Mouse (Mus musculus): ENCODE measurements around the gene Pigr. TPM values are rescaled to one million over a fixed set of nuclear protein-coding genes. Genes with fewer than 3 reads are reported as not detected.

Gene Pigr
- total RNA-seq (2021) = not detected
- long read RNA-seq, experiment 1 = 0 reads
- long read RNA-seq, experiment 2 = 0 reads

DNA sequence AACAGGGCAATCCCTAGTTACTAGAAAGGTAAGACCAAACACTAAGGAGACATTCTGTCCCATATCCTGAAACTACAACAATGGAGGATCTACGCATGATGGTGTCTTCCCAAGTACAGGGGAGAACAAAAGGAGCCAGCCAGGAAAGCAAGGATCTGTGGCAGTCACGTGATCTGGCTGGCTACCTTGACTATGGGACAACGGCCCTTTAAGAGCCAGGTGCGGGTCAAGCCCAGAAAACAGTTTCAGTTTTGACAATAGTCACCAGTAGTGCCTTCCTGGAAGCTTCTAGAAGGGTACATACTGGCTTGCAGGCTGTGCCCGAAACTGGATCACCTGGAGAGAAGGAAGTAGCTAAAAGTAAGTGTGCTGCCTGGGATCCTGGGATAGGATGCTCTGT is at the start of gene Pigr:
TSS of gene Pigr (plus strand) at position 237 of the 400 bp plus-strand sequence.
- DNase-seq (ENCODE audit: low spot score in 2 of 2) = no peak

DNA sequence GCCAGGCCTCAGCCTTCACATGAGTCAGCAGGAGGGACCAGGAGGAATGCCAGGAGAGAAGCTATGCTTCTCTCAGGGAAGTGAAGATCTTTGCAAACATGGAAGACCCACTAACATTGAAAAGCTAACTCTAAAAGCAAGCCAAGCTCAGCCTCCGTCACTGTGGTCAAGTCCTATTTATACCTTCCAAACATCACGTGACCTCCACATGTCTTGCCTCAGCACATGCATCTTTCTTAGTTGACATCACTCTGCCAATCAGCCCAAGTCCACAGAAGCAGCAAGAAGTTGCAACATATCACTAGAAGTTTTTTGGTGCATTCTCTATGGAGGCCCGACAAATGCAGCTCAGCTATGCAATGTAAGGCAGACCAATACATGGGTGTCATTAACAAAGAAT is 46.6 kb upstream of the Pigr start:
- no peak for DNase-seq (ENCODE audit: low spot score in 2 of 2)

DNA sequence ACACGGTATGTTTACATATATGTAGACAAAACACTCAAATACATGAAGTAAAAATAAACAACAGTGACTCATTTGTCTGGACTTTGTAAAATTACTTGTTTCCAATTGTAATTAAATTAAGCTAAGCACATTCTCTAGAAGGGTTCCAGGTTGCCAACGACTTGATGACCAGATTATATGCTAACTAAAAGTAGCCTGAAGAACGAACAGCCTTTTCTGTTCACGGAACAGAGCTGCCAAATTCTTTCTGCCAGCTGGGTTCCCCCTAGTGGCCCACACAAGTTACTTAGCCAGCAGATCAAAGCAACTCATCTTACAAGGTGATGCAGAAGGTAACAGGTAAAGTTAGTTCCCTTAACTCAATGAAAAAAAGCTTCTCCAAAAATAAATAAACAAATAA is 42.4 kb upstream of the Pigr start:
- peak in 1 of 2 experiments; percentile 28 for DNase-seq (ENCODE audit: low spot score in 2 of 2)

DNA sequence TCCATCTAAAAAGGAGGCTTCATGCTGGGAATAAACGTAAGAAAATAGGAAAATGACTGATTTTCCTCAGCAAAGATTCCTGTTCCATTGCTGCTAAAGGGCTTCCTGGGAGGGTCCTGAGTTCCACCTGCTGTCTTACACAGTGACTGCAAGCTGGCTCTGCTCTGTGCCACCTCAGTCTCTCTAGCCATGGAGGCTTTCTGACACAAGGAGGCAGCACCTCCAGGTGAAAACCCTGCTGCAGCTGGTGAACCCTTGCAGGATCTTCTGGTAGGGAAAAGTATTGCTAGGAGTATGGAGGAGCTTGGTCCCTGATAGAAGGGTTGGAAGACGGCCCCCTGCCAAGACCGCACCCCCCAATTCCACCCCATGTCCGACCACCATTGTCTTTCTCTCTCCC is 39.5 kb upstream of the Pigr start:
- DNase-seq (ENCODE audit: low spot score in 2 of 2) = no peak

DNA sequence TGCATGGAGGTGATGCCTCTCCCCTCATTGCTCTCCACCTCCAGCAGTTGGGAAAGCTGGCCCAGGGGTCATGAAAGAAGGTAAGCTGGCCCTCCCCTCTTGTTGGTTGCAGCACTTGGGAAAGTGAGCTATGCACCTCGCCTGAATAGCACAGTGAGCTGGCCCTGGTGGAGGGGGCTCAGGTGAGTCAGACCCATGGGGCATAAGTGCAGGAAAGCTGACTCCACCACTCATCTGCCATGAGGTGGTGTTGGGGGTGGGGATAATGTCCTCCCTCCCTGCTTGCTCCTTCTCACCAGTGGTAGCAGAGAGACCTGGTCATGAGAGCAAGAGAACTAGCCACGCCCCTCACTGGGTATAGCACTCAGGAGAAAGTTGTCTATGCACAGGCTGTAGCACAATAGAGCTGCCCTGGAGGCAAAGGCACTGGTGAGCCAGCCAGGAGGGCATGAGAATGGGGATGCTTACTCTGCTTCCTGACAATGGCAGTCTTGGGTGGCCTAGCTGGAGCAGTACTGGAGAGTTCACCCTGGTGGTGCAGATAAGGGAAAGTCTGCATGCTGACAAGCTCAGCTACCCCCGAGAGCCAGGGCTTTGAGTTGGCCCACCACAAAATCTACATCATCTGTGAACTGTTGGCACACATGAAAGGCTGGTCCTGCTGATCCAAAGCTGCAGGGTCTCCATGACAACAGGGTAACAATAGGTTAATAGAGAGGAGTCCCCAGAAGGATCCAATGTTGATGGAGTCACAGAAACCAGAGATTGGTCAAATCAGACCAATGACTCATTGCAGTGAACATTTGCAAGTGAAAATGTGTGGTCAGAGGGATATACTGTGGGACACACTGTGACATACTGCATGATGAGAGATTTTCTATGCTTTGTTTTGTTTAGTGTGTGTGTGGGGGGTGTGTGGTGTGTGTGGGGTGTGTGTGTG is 36.7 kb upstream of the Pigr start:
- DNase-seq (ENCODE audit: low spot score in 2 of 2) = peak in 1 of 2 experiments; percentile 6

DNA sequence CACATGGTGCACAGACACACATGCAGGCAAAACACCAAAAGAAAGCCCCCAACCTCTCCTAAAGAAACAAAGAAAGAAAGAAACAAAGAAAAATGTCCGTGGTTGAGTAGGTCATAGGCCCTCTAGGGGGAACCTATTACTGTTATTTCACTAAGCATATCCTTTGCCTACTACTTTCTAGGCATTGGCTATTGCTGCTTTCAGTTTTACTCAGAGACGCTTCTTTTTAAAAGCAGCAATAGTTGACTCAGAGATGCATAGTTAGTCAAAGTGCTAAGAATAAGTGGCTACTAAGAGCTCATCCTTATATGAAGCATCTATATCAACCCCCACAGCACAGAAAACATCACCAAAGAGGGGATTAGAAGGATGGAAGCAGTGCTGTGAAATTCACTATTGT is 31.2 kb upstream of the Pigr start:
- DNase-seq (ENCODE audit: low spot score in 2 of 2) = no peak

DNA sequence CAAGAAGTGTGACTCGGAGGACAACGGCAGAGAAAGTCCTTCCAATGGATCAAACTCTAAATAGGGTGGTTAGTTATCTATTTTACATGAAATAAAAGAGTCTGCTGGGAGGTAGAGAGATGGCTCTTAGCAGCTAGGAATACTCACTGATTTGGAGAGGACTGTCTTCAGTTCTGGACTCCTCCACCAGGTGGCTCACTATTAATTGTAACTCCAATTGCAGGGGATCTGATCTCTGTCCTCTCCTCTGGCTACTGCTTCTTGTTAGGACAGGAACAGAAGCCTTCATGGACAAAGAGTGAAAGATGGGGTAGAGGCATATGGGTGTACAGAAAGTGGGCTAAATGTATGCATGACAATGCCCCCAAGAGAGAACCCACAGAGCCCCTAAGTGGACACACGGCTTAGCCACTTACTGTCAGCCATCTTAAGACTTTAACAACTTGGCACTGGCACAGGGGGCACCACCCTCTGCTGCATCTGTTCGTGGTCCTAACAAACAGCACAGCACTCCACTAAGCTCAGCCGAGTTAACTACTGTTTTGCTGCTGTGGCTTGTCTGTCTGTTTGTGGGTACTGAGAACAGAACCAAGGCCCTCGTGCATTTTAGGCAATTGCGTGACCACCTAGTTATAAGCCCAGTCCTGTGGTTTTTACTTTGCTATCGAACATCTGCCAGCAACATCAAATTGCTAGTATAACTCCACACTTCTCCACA is 29.4 kb upstream of the Pigr start:
- peak; percentile 19 to 60 for DNase-seq (ENCODE audit: low spot score in 2 of 2)

DNA sequence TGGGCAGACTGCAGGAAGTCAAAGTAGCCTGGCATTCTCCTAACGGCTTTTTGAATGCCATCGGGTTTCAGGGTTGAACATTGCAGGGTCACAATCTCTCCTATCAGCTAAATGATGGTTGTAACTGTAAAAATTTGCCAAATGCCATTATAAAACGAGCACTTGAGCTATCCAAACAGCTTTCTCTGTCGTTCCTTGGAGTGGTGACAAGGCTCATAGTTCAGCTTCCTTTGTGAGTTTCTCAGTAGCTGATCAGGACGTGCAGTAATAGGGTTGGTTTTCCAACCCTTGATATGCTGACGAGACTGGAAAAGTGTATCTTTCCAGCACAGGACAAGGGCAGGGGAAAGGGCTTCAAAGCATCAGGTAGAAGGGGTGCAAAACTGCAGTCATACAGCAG is 28.4 kb upstream of the Pigr start:
- no peak for DNase-seq (ENCODE audit: low spot score in 2 of 2)

DNA sequence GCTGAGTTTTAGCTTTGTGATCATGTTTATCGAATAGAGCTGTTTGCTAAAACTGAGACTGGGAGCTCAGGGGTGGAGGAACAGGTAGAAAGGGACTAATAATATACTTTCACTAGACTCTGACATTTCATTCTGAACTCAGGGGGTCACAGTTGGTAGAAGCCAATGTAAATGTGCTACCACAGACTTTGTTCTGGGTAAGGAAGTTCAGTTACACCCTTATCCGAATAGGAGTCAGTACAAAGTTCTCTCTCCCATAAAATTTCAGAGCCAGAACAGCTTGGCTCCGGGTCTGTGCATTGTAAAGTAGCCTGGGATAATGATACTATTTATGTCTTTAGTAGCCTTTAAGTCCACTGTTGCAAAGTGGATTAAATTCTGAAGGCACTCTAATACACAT is 27.9 kb upstream of the Pigr start:
- no peak for DNase-seq (ENCODE audit: low spot score in 2 of 2)

DNA sequence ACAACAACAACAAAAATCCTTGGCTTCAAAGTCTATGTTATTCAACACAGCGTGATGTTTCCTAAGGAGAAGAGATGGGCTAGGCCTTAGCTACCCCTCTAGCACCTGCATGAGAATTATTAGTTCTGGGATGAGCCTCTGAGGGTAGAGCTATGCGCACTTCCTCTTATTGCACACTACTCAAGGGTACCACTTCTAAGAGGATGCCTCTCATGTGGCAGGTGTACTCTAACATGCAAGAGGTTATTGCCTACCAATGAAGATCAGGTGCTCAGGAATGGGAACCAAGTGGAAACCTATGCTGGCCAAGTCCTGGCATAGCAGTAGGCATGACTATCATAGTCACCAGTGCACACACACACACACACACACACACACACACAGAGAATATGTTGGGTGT is 27.1 kb upstream of the Pigr start:
- no peak for DNase-seq (ENCODE audit: low spot score in 2 of 2)

DNA sequence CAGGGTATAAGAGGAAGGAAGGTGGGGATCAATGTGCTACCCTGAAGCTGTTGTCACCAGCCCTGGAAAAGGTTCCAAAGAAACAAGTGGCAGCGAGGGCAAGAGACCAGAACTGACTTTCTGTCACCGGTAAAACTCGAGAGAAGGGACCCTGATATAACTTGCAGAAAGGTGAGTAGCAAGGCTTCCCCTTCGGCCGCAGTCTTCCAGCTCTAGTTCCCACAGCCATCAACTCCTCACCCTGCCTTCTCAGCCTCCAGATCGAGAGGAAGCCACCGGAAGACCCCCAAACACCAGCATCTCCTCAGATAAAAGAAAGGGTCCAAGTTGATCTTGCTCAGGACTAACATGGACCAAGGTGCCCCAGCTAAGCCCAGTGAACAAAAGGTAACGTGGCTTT is 25.9 kb upstream of the Pigr start, which contains the start of gene Fcamr:
TSS of gene Fcamr (plus strand) at position 301 of the 400 bp plus-strand sequence.
- no peak for DNase-seq (ENCODE audit: low spot score in 2 of 2)

DNA sequence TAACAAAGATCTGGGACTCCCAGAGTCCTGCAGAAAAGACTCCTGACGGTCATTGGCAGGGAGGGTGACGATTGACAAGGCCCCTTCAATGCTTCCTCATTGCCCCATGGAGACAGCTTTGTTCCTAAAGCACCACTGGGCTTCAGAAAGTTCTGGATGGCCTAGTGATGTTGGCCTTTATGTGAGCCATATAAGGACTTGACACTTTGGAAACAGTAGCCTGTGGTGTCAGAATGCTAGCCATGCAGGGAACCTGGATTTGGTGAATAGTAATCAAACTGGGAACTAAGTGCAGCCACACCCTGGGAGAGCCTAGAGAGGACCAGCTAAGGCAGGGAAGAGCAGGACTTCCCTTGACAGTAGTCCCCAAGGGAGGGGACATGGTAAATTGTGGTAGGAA is 25.0 kb upstream of the Pigr start:
- no peak for DNase-seq (ENCODE audit: low spot score in 2 of 2)

DNA sequence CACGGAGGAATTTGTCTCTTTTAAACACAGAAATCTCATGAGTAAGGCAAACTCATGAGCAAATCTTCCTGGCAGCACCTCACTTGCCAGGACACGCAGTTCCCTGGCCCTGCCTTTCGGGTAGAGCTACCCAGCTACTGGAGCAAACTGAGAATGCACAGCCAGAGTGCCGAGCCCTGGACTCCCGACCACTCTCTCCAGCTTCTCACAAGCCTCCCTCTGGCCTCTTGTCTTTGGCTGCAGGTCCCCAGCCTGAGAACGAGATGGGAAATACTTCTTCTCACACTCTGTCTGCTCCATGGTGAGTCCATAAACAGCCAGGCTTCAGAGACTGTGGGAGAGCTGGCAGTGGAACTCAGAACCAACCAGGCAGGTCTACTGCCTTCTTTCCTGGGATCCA is 23.5 kb upstream of the Pigr start:
- peak in 1 of 2 experiments; percentile 4 for DNase-seq (ENCODE audit: low spot score in 2 of 2)

DNA sequence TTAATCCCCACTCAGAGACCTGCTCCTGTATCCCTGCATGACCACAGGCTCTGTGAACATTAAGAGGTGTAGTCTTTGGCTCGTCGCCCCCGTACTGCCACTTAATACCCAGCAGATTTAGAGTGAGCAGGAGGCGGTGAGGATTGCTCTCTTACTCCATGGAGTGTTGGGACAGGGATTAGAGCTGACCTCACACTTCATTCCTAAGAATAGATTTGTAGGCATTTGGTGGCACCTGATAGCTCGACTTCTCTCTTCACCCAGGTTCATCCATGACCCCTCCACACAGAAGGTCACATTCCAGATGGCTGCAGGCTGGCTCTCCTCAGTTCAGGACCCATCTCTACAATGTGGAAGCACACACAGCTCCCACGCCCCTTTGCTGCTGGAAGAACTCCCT is 22.2 kb upstream of the Pigr start:
- no peak for DNase-seq (ENCODE audit: low spot score in 2 of 2)

DNA sequence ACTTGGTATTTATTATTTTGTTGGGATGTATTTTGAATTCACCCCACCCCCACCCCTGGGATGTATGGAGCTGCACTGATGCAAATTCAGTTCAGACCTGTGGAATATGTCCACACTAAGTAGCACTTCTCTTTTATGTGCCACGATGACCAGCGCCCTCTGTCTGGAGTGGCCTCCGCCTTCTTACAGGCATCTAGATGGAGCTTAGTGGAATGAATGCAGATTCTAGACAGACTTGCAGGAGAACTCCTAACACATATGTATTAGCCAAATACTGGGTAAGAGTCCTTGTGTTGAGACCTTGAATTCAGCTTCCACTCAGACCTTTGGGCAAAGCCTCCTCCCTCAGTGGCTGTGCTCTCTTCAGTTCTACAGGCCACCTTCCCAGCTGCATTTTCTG is 15.6 kb upstream of the Pigr start:
- no peak for DNase-seq (ENCODE audit: low spot score in 2 of 2)

DNA sequence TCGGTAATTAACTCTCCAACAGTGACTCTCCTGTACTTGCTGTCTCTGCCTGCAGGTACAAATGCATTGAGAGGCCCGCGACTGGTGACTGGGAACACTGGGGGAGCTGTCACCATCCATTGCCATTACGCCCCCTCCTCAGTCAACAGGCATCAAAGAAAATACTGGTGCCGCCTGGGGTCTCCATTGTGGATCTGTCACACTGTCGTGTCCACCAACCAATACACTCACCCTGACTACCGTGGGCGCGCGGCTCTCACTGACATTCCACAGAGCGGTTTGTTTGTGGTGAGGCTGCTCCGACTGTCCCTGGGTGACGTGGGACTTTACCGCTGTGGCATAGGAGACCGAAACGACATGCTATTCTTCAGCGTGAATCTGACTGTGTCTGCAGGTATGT is 15.2 kb upstream of the Pigr start:
- DNase-seq (ENCODE audit: low spot score in 2 of 2) = no peak

DNA sequence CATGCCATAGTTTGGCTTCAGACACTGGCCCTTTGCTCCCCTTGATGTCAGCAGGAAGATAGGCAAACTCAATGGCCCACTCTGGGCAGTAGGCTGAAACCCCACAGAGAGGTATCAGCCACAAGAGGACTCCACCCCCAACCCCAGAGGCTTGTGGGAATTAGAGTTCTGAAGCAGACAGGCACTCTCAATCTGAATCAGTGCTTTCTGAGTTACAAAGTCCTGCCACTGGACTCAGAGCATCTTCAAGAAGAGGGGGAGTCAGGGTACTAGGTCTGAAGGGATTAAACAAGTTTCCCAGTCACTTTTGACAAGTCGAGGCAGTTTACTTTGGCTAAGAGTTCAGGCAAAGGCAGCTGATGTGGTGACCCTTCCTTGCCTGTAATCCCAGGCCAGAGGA is 6.7 kb upstream of the Pigr start:
- no peak for DNase-seq (ENCODE audit: low spot score in 2 of 2)

DNA sequence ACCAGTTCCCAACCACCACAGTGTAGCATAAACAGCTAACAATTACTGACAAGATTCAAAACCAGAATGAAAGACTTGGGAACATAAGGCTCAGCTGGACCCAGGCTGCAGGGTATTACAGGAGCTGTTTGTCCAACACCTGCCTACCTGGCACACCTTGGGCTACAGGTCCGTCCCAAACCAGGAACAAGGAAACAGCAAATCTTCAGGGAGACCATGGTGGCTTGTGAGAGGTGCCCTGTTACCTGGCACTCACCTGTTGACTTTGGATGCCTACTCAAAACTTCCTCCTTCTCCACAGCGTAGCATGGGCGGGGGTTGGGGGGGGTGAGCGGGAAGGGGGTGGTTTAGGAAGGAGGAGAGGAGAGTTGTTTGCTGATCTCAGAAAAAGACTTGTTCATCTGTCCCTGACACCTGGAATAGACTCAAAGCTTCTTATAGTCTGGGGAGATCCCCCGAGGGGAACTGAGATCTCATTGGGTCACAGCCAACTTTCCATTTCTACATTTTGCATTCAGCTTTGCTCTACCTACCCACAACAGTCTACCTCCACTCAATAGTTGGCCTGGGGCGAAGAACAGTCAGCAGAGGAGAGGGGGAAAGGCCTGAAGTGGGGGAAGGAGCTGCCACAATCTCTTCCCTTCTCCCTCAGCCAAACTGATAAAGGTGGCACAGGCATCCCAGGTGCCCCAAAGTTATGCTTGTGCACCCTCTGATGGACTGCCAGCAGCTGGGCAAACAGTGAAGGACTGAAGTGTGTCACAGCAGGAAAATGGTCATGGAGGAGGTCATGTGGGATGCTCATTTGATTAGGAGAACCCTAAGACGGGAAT is 6.0 kb upstream of the Pigr start:
- DNase-seq (ENCODE audit: low spot score in 2 of 2) = no peak

DNA sequence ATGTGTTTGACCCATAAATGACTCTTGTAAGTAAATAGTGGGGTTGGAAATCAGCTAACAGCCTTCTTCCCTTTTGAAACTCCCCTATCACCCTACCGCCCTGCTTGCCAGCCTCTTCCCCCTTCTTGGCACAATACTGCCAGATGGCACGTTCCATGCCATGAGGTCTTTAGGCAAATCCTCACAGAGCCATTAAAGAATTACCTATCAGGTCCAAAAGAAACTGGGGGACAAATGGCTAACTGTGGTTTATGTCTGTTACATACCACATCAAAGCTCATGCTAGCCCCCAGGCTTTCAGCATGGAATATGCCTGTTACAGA is 5.4 kb upstream of the Pigr start:
- no peak for DNase-seq (ENCODE audit: low spot score in 2 of 2)

DNA sequence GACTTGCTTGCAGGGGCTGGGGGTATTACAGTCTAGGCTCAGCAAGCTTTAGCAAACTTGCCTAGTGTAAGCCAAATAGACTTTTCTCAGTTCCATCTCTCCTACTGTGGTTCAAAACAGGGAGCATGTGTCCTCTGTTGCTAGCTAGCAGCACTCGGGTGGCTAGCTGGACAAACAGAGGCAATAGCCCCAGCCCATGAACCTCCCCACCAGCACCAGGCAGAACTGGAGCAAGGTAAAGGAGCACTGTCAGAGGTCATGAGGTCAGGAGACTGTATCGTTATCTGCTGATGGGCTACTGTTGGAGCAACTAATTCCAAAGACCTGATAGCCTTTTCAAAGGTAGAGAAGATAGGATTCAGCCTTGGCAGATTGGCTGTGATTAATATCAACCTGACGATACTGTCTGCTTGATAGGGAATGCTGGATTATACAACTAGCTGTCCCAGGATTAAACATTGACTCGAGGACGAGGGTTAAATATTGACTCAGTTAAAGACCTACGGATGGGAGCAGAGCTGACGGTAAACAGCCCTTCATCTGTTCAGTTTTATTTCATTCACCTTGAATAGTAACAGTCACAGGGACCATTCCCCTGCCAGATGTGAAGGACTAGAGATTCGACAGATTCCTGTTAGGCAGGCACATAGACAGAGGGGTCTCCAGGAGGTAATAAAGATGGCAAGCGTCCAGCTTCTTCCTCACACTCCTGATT is 4.4 kb upstream of the Pigr start:
- no peak for DNase-seq (ENCODE audit: low spot score in 2 of 2)

DNA sequence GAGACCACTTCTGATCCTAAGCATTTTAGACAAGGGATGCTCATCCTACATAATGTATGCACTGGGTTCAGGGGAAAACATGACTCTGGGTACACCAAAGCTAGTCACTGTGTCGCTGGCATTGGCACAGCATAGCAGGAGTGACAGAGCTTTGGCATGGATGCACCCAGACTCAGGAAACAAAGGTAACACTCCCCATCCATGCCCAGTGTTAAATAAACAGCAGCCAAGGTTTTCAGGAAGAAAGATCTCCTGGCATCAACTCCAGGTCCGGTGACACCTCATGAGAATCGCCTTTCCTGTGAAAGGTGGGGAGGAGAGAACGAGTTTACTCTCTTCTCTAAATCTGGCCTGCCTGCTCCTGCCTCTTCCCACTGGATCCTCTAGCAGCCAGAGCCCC is 2.2 kb downstream of the Pigr start:
- no peak for DNase-seq (ENCODE audit: low spot score in 2 of 2)

All from layer of hippocampus, postnatal 14 days (tissue).